Mouse (Mus musculus) heart, postnatal 0 days (tissue): ENCODE data around the gene Usp27x. TPM values are rescaled to one million over a fixed set of nuclear protein-coding genes. Genes with fewer than 3 reads are reported as not detected.

Source experiments
- ATAC-seq: fragments of 200-750 bp; cut with Nextera tagmentation; 2 replicates; pipeline ENCODE4 v1.8.0; 2017; ENCODE audit warnings: low read depth, moderate number of reproducible peaks, moderate library complexity; ENCODE audit not compliant: insufficient read depth
- DNase-seq: peaks from one replicate; pipeline ENCODE4 v3.0.0-alpha.2; 2016; ENCODE audit warnings: low spot score
- H3K27ac ChIP-seq: fragments of 300-500 bp; sonication (generic); 2 replicates; pipeline ENCODE4 v1.5.1; 2014; ENCODE audit warnings: low read depth, mild to moderate bottlenecking
- H3K27me3 ChIP-seq: fragments of 300-500 bp; sonication (generic); 2 replicates; pipeline ENCODE4 v1.6.1; 2014; ENCODE audit warnings: low read length, mixed read lengths; ENCODE audit not compliant: control insufficient read depth, insufficient read depth
- H3K36me3 ChIP-seq: fragments of 300-500 bp; sonication (generic); replicated peaks from 2 replicates; pipeline ENCODE4 v1.6.1; 2014; ENCODE audit warnings: low read length, mixed read lengths; ENCODE audit not compliant: control insufficient read depth, insufficient read depth
- H3K4me1 ChIP-seq: fragments of 300-500 bp; sonication (generic); 2 replicates; pipeline ENCODE4 v1.6.1; 2014; ENCODE audit warnings: antibody characterized with exemption; ENCODE audit not compliant: control insufficient read depth, insufficient read depth
- H3K4me2 ChIP-seq: fragments of 300-500 bp; sonication (generic); 2 replicates; pipeline ENCODE4 v1.6.1; 2014; ENCODE audit warnings: low read depth, mild to moderate bottlenecking, low read length, moderate library complexity
- H3K4me3 ChIP-seq: fragments of 300-500 bp; sonication (generic); 2 replicates; pipeline ENCODE4 v1.5.1; 2014; ENCODE audit warnings: low read depth, low read length
- H3K9ac ChIP-seq: fragments of 300-500 bp; sonication (generic); replicated peaks from 2 replicates; pipeline ENCODE4 v1.6.1; 2014; ENCODE audit warnings: low read depth, low read length, mixed read lengths
- H3K9me3 ChIP-seq: fragments of 300-500 bp; sonication (generic); replicated peaks from 2 replicates; pipeline ENCODE4 v1.6.1; 2016; ENCODE audit warnings: low read length; ENCODE audit not compliant: control insufficient read depth
- CTCF ChIP-seq: IDR thresholded peaks from 2 replicates; pipeline ENCODE4 v1.5.1; 2016; ENCODE audit warnings: antibody characterized with exemption, control low read depth, low read depth
- EP300 ChIP-seq: IDR thresholded peaks from 2 replicates; pipeline ENCODE4 v1.6.1; 2016; ENCODE audit warnings: antibody characterized with exemption, low read depth
- WGBS: fragments of 180-500 bp; shearing (Covaris S2); extraction: QIAGEN DNeasy Blood & Tissue Kit; methylation state at CpG from one replicate; pipeline ENCODE4 v1.1.7; 2014; 5-methylcytosine and 5-hydroxymethylcytosine counted together
- polyA plus RNA-seq: library from polyadenylated mRNA; unstranded; fragments of >200 nt; fragmentation: Nextera tagmentation; extraction: Ambion mirVana; gene quantifications from 2 replicates; pipeline ENCODE4 v1.2.1, GENCODE M21; 2015
- total RNA-seq: library from RNA; depleted of rRNA; stranded (reverse); fragments of >200 nt; gene quantifications from 2 replicates; pipeline ENCODE4 v1.2.3, GENCODE M21; 2014; ENCODE audit warnings: low replicate concordance; rRNA removed

Gene Usp27x
- total and polyA plus RNA-seq, 2 experiments from 2014 or later, result 0.22 to 1.8 TPM

DNA sequence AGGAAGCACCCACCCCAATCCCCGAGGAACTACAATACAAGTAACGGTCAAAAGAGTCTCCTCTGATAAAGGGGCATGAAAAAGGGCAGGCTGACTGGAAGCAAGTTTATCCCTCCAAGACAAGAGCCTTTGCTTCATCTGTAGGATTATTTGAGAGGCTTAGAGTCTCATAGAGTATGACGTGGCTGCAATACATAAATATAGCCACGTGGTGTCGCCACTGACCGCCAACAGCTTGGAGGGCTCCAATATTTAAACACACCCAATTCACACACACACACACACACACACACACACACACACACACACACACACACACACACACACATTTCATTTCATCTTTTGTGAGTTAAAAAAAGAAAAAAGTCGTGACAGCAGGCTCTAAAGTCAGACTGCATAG, 53.3 kb downstream of the Usp27x start:
- no peaks in the 10 kb centered on the region for H3K4me1 ChIP-seq
- ATAC-seq (no peak), DNase-seq (peak; percentile 22)
- no peak overlapping the region for H3K4me3 ChIP-seq
- H3K9ac ChIP-seq, result no peak overlapping the region
- H3K27ac ChIP-seq, result no peak overlapping the region
- WGBS, result 7% methylated on average over 7 of the region's 7 CpGs
- H3K9me3 ChIP-seq, result no peaks in the 10 kb centered on the region
- H3K36me3 ChIP-seq, result no peaks in the 10 kb centered on the region
- no peaks in the 10 kb centered on the region for H3K27me3 ChIP-seq
- peak; percentile 54 for TF ChIP-seq CTCF
- TF ChIP-seq EP300, result no peak
- no peak overlapping the region for H3K4me2 ChIP-seq

Other genes with a start within 250 kb of the Usp27x start
- 22.8 and 41.5 TPM in 2 replicates for gene Clcn5, start 56.5 kb downstream of the Usp27x start, total RNA-seq
- 3.5 and 6.6 TPM in 2 replicates for gene Clcn5, start 56.5 kb downstream of the Usp27x start, polyA plus RNA-seq
- gene Foxp3, start 197.8 kb upstream of the Usp27x start, total RNA-seq, result not detected in 2 replicates
- gene Foxp3, start 197.8 kb upstream of the Usp27x start, polyA plus RNA-seq, result not detected in 2 replicates
- 3.5 and 6.5 TPM in 2 replicates for gene Ppp1r3f, start 198.5 kb upstream of the Usp27x start, total RNA-seq
- 0.99 and 1.5 TPM in 2 replicates for gene Ppp1r3f, start 198.5 kb upstream of the Usp27x start, polyA plus RNA-seq
- 25.6 and 27.8 TPM in 2 replicates for gene Ccdc22, start 229.7 kb upstream of the Usp27x start, total RNA-seq
- gene Ccdc22, start 229.7 kb upstream of the Usp27x start, polyA plus RNA-seq, result 12.5 and 13.9 TPM in 2 replicates
- 0.12 TPM in 1 of 2 replicates, not detected in the other for gene Cacna1f, start 231.3 kb upstream of the Usp27x start, total RNA-seq
- not detected in 2 replicates for gene Cacna1f, start 231.3 kb upstream of the Usp27x start, polyA plus RNA-seq